ENCODE assay signal across 28 mouse cellular contexts in the genomic region with DNA sequence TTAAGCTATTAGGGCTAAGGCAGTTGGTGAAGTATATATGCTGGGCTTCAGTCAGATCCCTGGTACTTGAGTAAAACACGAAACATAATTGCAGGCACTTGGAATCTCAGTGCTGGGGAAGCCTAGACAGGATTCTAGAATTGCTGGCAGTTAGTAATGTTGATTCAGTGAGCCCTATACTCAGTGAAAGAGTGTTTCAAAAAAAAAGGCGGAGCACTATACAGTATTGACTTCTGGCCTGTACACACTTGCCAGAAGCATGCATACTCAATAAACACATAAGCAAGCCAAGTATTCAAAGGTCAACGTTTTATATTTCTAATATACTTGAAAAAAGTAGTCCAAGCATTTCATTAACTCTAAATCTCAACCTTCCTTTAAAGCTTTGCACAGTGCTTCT.
DNase-seq lines count a peak whose midpoint lies in the region; ATAC-seq and TF ChIP-seq lines count a peak whose summit lies in the region.
"Had no signal": no experiment of that assay in that cellular context is flagged by ENCODE, and none has a peak within 500 bp of the region (broad histone marks: within the 10 kb centered on the region; RNA-seq: fewer than 3 reads in every experiment).

No protein-coding gene starts in this region.

- 28% methylated on average over 3 of the region's 3 CpGs for WGBS in liver, adult 2 months
- 73% methylated on average over 3 of the region's 3 CpGs for WGBS in lung, embryonic 14.5 days
- 64% methylated on average over 3 of the region's 3 CpGs for WGBS in lung, adult 2 months

- no peak for TF ChIP-seq CTCF in liver, adult 2 months (IDR thresholded peaks at IDR 0.05; ENCODE audit: low read depth, low read length)
- no peak for TF ChIP-seq CTCF in lung, embryonic 14.5 days (IDR thresholded peaks at IDR 0.05; ENCODE audit: low read depth)
- no peak for TF ChIP-seq CTCF in lung, adult 2 months (IDR thresholded peaks at IDR 0.05; ENCODE audit: insufficient read depth, low read length)

- no peaks in the 10 kb centered on the region for H3K27me3 ChIP-seq in liver, adult 2 months (ENCODE audit: control insufficient read depth, insufficient read depth, low read length)
- H3K27me3 ChIP-seq in lung, embryonic 14.5 days (ENCODE audit: insufficient read depth, low read length), result no peaks in the 10 kb centered on the region
- H3K27me3 ChIP-seq: CH12.LX; embryonic facial prominence, embryonic 12.5 days; forebrain, embryonic 13.5 days; forebrain, embryonic 15.5 days; Patski had no signal

- H3K9ac ChIP-seq in liver, adult 2 months (ENCODE audit: low read depth, low read length), result no peak overlapping the region
- no peak overlapping the region for H3K9ac ChIP-seq in lung, embryonic 14.5 days
- H3K9ac ChIP-seq: embryonic facial prominence, embryonic 12.5 days; forebrain, embryonic 13.5 days; forebrain, embryonic 15.5 days had no signal

- H3K9me3 ChIP-seq in lung, embryonic 14.5 days (ENCODE audit: low read depth, low read length), result no peaks in the 10 kb centered on the region
- H3K9me3 ChIP-seq: embryonic facial prominence, embryonic 10.5 days; embryonic facial prominence, embryonic 12.5 days; forebrain, embryonic 13.5 days; forebrain, embryonic 15.5 days; G1E had no signal

- peaks cover 3% of the 10 kb centered on the region; the same call in 1 of the 2 replicates for H3K79me2 ChIP-seq in liver, adult 2 months (ENCODE audit: control insufficient read depth, insufficient read depth, low read length)

- H3K4me2 ChIP-seq in lung, embryonic 14.5 days, result no peak overlapping the region
- H3K4me2 ChIP-seq: embryonic facial prominence, embryonic 12.5 days; forebrain, embryonic 13.5 days; forebrain, embryonic 15.5 days had no signal

- peak; percentile 66 for DNase-seq in liver, adult 2 months (ENCODE audit: extremely low read depth, low read depth, low spot score)
- DNase-seq in liver (no peak), adipocyte (ENCODE audit: low spot score) (peak; percentile 7)
- DNase-seq in lung, embryonic 14.5 days, result no peak
- no peak for DNase-seq in lung, adult 2 months
- DNase-seq in lung, postnatal 25 days (ENCODE audit: low spot score), result peak; percentile 12
- no peak for DNase-seq in lung, postnatal 14 days
- no peak for DNase-seq in embryo, embryonic 9.5 days (ENCODE audit: extremely low spot score)
- DNase-seq: adrenal gland, adult 2 months; adrenal gland, postnatal 10 days; adrenal gland, postnatal 25 days; B cell, adult 2 months; cerebellum, adult 11 months; cerebellum, adult 18-20 months; cerebellum, adult 8-10 months; cerebellum, adult 9-11 months; cerebellum, postnatal 14 days; cerebellum, postnatal 36 days; embryo, embryonic 11 days had no signal

- no peak overlapping the region for H3K4me3 ChIP-seq in liver, adult 2 months (ENCODE audit: insufficient read depth, low read depth, low read length)
- H3K4me3 ChIP-seq in lung, embryonic 14.5 days (ENCODE audit: low read depth, low read length), result no peak overlapping the region
- no peak overlapping the region for H3K4me3 ChIP-seq in lung, adult 2 months (replicated peaks; ENCODE audit: extremely low read depth, low read depth, low read length)
- H3K4me3 ChIP-seq: embryonic facial prominence, embryonic 10.5 days; embryonic facial prominence, embryonic 12.5 days; forebrain, embryonic 13.5 days; forebrain, embryonic 15.5 days had no signal

- peaks cover 6% of the 10 kb centered on the region for H3K4me1 ChIP-seq in liver, adult 2 months (ENCODE audit: control insufficient read depth, insufficient read depth, low read length)
- H3K4me1 ChIP-seq in lung, embryonic 14.5 days (ENCODE audit: insufficient read depth), result no peaks in the 10 kb centered on the region
- no peaks in the 10 kb centered on the region for H3K4me1 ChIP-seq in lung, adult 2 months (ENCODE audit: control insufficient read depth, insufficient read depth, low read length)
- H3K4me1 ChIP-seq: embryonic facial prominence, embryonic 10.5 days; embryonic facial prominence, embryonic 12.5 days; forebrain, embryonic 13.5 days; forebrain, embryonic 15.5 days had no signal

- peak; percentile 47; the same call in 1 of the 2 replicates for ATAC-seq in lung, embryonic 14.5 days (ENCODE audit: insufficient read depth)
- ATAC-seq: activated CD4-positive, CD25-positive, alpha-beta regulatory T cell, adult 4 months; CD4-positive, CD25-positive, alpha-beta regulatory T cell, adult 4 months; forebrain, embryonic 13.5 days; forebrain, embryonic 15.5 days; Patski had no signal

- H3K27ac ChIP-seq in liver, adult 2 months (replicated peaks; ENCODE audit: insufficient read depth, low read depth, low read length), result no peak overlapping the region
- H3K27ac ChIP-seq in lung, embryonic 14.5 days (ENCODE audit: low read depth), result no peak overlapping the region
- H3K27ac ChIP-seq: embryonic facial prominence, embryonic 10.5 days; embryonic facial prominence, embryonic 12.5 days; forebrain, embryonic 13.5 days; forebrain, embryonic 15.5 days had no signal

- peaks cover 44% of the 10 kb centered on the region for H3K36me3 ChIP-seq in liver, adult 2 months (ENCODE audit: control insufficient read depth, insufficient read depth, low read length)
- peaks cover 63% of the 10 kb centered on the region for H3K36me3 ChIP-seq in lung, embryonic 14.5 days (ENCODE audit: insufficient read depth)

- TF ChIP-seq POLR2A in liver, adult 2 months (IDR thresholded peaks at IDR 0.05; ENCODE audit: extremely low read depth, insufficient read depth, low read length), result no peak
- no peak for TF ChIP-seq POLR2A in lung, adult 2 months (IDR thresholded peaks at IDR 0.05; ENCODE audit: borderline replicate concordance, extremely low read depth, low read depth, low read length)

Comparison
In these comparisons a context has a peak if more than half of its experiments do, and no peak if none do; other contexts are left out.
1. DNase-seq: peak in liver, adult 2 months (single experiment), lung, postnatal 25 days (single experiment) and adipocyte (single experiment); none in liver (single experiment), lung, embryonic 14.5 days (single experiment), lung, adult 2 months (single experiment), lung, postnatal 14 days (single experiment) and embryo, embryonic 9.5 days (single experiment).